Mouse (Mus musculus) heart, embryonic 13.5 days (tissue): ENCODE results near the gene Apba2. TPM values are rescaled to one million over a fixed set of nuclear protein-coding genes. Genes with fewer than 3 reads are reported as not detected.

Experiments used
- ATAC-seq: fragments of 200-750 bp; cut with Nextera tagmentation; 2 replicates; pipeline ENCODE4 v1.8.0; 2017; ENCODE audit warnings: moderate TSS enrichment; ENCODE audit not compliant: insufficient number of reproducible peaks, low FRiP score, low TSS enrichment; ENCODE audit errors: extremely low read depth
- H3K27ac ChIP-seq: fragments of 300-500 bp; sonication (generic); replicated peaks from 2 replicates; pipeline ENCODE4 v1.5.1; 2015; ENCODE audit warnings: moderate library complexity, mild to moderate bottlenecking, inconsistent platforms
- H3K27me3 ChIP-seq: fragments of 300-500 bp; sonication (generic); replicated peaks from 2 replicates; pipeline ENCODE4 v1.6.1; 2015; ENCODE audit warnings: mild to moderate bottlenecking, inconsistent platforms
- H3K36me3 ChIP-seq: fragments of 300-500 bp; sonication (generic); 2 replicates; pipeline ENCODE4 v1.6.1; 2015; ENCODE audit warnings: mild to moderate bottlenecking, inconsistent platforms
- H3K4me1 ChIP-seq: fragments of 300-500 bp; sonication (generic); 2 replicates; pipeline ENCODE4 v1.6.1; 2015; ENCODE audit warnings: inconsistent platforms
- H3K4me2 ChIP-seq: fragments of 300-500 bp; sonication (generic); 2 replicates; pipeline ENCODE4 v1.6.1; 2015; ENCODE audit warnings: inconsistent platforms, mild to moderate bottlenecking, moderate library complexity
- H3K4me3 ChIP-seq: fragments of 300-500 bp; sonication (generic); 2 replicates; pipeline ENCODE4 v1.5.1; 2015; ENCODE audit warnings: moderate library complexity, mild to moderate bottlenecking, inconsistent platforms
- H3K9ac ChIP-seq: fragments of 300-500 bp; sonication (generic); 2 replicates; pipeline ENCODE4 v1.6.1; 2015; ENCODE audit warnings: inconsistent platforms, mild to moderate bottlenecking, moderate library complexity
- H3K9me3 ChIP-seq: fragments of 300-500 bp; sonication (generic); 2 replicates; pipeline ENCODE4 v1.6.1; 2016; ENCODE audit warnings: inconsistent platforms
- WGBS: fragments of 180-500 bp; shearing (Covaris S2); methylation state at CpG from one replicate; pipeline ENCODE4 v1.1.7; 2015; ENCODE audit warnings: mixed read lengths; 5-methylcytosine and 5-hydroxymethylcytosine counted together
- polyA plus RNA-seq: library from polyadenylated mRNA; unstranded; fragments of >200 nt; fragmentation: Nextera tagmentation; extraction: Ambion mirVana; gene quantifications from 2 replicates; pipeline ENCODE4 v1.2.1, GENCODE M21; 2015

Gene Apba2
- polyA plus RNA-seq, 1 experiment from 2014 or later, result 1.3 TPM

DNA sequence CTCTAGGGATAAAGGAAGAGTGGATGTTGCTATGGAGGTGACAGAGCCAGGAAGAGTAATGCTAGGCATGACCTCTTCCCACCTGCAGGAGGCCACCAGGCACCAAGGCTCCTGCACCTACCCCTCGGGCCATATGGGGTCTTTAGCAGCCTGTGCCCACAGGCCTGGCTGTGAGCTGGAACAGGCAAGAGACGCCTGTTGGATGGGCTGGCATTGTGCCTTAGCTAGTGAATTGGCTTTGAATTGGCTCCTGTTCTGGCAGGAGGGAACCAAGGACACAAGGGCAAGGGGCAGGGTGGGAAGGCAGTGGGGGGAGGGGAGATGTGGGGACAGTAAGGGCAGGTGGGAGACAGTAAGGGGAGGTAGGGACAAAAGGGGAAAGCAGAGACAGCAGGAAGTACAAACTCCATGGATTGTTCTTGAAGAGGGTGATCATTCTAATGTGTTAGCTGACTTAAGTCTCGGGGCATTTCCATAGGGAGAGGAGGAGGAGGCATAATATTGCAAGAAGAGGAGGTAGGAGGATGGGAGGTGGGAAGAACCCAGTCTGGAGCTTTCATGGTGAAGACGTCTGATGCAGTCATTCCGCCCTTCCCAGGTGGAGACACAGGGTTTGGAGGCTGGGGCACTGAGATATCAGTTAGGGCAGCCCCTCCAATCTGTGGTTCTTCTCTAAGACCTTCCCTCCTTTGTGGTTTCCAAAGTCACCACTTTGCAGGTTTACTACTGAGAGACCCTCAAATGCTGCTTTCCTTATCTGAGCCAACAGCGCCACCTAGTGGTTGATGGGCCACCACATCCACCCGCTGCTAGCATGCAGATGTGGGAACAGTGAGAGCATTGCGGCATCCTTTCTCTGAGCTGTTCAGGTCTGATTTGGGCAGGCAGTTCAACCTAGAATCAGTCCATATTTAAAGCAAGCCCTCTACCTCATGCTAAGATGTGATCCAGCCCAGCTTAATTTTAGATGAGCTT, 240.1 kb downstream of the Apba2 start:
- Histone ChIP-seq H3K4me2 (no peak overlapping the region), H3K27me3 (peaks cover 18% of the 10 kb centered on the region), H3K9me3 (no peaks in the 10 kb centered on the region), H3K4me1 (no peaks in the 10 kb centered on the region), H3K4me3 (no peak overlapping the region), H3K27ac (no peak overlapping the region), H3K9ac (no peak overlapping the region), H3K36me3 (no peaks in the 10 kb centered on the region)
- 24% methylated on average over 8 of the region's 8 CpGs for WGBS
- no peak for ATAC-seq

GRCm38 (mm10) chr7:64743610-64744009, 242.1 kb downstream of the Apba2 start:
- no peak for ATAC-seq
- WGBS, result 73% methylated on average over 7 of the region's 7 CpGs

DNA sequence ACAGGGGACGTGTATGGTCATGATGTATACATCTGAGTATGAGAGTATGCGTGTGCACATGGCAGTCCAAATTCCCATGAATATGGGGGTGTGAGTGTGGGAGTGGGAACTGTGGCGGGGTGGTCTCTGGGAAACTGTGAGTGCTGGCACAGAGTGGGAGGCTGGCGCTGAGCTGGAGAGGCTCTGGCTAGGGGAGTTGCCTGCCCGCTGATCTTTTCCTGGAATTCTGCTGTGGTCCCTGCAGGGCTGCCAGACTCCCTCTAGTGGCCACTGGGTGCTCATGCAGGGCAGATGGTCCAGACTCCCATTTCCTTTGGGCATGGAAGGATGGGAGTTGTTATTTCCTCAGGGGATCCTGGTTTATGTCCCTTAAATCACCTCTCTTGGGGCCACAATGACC, 250.0 kb downstream of the Apba2 start:
- Histone ChIP-seq H3K4me3 (no peak overlapping the region), H3K9me3 (no peaks in the 10 kb centered on the region), H3K4me1 (no peaks in the 10 kb centered on the region), H3K36me3 (no peaks in the 10 kb centered on the region), H3K4me2 (no peak overlapping the region), H3K9ac (no peak overlapping the region), H3K27me3 (no peaks in the 10 kb centered on the region; the same call in 1 of the 2 replicates), H3K27ac (no peak overlapping the region)
- no peak for ATAC-seq
- 28% methylated on average over 5 of the region's 5 CpGs for WGBS

More at GRCm38 (mm10) chr7:64743610-64744009, 242.1 kb downstream of the Apba2 start:
- Histone ChIP-seq H3K9ac (no peak overlapping the region), H3K27me3 (peaks cover 18% of the 10 kb centered on the region), H3K4me3 (no peak overlapping the region), H3K4me1 (no peaks in the 10 kb centered on the region), H3K36me3 (no peaks in the 10 kb centered on the region), H3K9me3 (no peaks in the 10 kb centered on the region), H3K4me2 (no peak overlapping the region), H3K27ac (no peak overlapping the region)

GRCm38 (mm10) chr7:64752133-64752532, 250.6 kb downstream of the Apba2 start:
- 78% methylated on average over 7 of the region's 7 CpGs for WGBS
- ATAC-seq, result no peak
- Histone ChIP-seq H3K27ac (no peak overlapping the region), H3K27me3 (no peaks in the 10 kb centered on the region; the same call in 1 of the 2 replicates), H3K4me3 (no peak overlapping the region), H3K36me3 (no peaks in the 10 kb centered on the region), H3K4me1 (no peaks in the 10 kb centered on the region), H3K4me2 (no peak overlapping the region), H3K9ac (no peak overlapping the region), H3K9me3 (no peaks in the 10 kb centered on the region)

GRCm38 (mm10) chr7:64753678-64754077, 252.2 kb downstream of the Apba2 start:
- Histone ChIP-seq H3K27me3 (no peaks in the 10 kb centered on the region; the same call in 1 of the 2 replicates), H3K9me3 (no peaks in the 10 kb centered on the region), H3K27ac (no peak overlapping the region), H3K4me3 (no peak overlapping the region), H3K4me2 (no peak overlapping the region), H3K36me3 (no peaks in the 10 kb centered on the region), H3K4me1 (no peaks in the 10 kb centered on the region), H3K9ac (no peak overlapping the region)
- WGBS, result 71% methylated on average over 6 of the region's 6 CpGs
- ATAC-seq, result no peak

- Histone ChIP-seq H3K27me3 (no peaks in the 10 kb centered on the region; the same call in 1 of the 2 replicates), H3K9ac (no peak overlapping the region), H3K9me3 (no peaks in the 10 kb centered on the region), H3K4me1 (no peaks in the 10 kb centered on the region), H3K4me3 (no peak overlapping the region), H3K4me2 (no peak overlapping the region), H3K36me3 (no peaks in the 10 kb centered on the region), H3K27ac (no peak overlapping the region)
- 72% methylated on average over 7 of the region's 7 CpGs for WGBS
- no peak for ATAC-seq
Observed at GRCm38 (mm10) chr7:64754161-64754560, 252.7 kb downstream of the Apba2 start.

- no peak for ATAC-seq
- no peak overlapping the region for H3K4me2 ChIP-seq
- H3K36me3 ChIP-seq, result no peaks in the 10 kb centered on the region
- H3K27ac ChIP-seq, result no peak overlapping the region
- no peaks in the 10 kb centered on the region for H3K9me3 ChIP-seq
- H3K9ac ChIP-seq, result no peak overlapping the region
- no peaks in the 10 kb centered on the region for H3K27me3 ChIP-seq
- WGBS, result 77% methylated on average over 7 of the region's 7 CpGs
- H3K4me3 ChIP-seq, result no peak overlapping the region
- H3K4me1 ChIP-seq, result no peaks in the 10 kb centered on the region
Observed at GRCm38 (mm10) chr7:64755141-64755540, 253.6 kb downstream of the Apba2 start.

- H3K9me3 ChIP-seq, result no peaks in the 10 kb centered on the region
- no peak overlapping the region for H3K9ac ChIP-seq
- no peak for ATAC-seq
- H3K27ac ChIP-seq, result no peak overlapping the region
- no peaks in the 10 kb centered on the region for H3K27me3 ChIP-seq
- H3K4me2 ChIP-seq, result no peak overlapping the region
- H3K36me3 ChIP-seq, result no peaks in the 10 kb centered on the region
- H3K4me1 ChIP-seq, result no peaks in the 10 kb centered on the region
- WGBS, result 72% methylated on average over 3 of the region's 3 CpGs
- H3K4me3 ChIP-seq, result no peak overlapping the region
Observed at GRCm38 (mm10) chr7:64765595-64765994, 264.1 kb downstream of the Apba2 start.

DNA sequence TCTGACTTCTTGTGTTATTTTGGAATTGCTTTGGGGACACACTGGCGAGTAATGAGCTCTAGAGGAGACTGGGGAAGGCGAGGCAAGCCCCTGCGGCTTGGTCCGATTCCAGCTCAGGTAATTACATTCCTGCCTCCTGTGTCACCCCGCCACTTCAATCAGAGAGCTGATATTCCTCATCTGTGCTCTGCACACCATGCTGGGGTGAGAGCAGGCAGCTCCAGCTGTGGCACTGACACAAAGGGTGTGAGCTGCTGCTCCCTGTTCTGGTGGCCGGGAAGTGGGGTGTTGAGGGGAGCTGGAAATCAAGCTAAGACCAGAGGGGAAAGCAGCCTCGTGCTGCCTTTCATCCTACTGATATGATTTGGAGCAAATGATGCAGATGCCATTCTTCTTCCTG, 268.3 kb downstream of the Apba2 start:
- WGBS, result 35% methylated on average over 7 of the region's 7 CpGs
- no peak for ATAC-seq
- H3K27me3 ChIP-seq, result no peaks in the 10 kb centered on the region
- no peak overlapping the region for H3K27ac ChIP-seq
- no peaks in the 10 kb centered on the region for H3K9me3 ChIP-seq
- H3K4me2 ChIP-seq, result no peak overlapping the region
- H3K4me3 ChIP-seq, result no peak overlapping the region
- no peaks in the 10 kb centered on the region for H3K4me1 ChIP-seq
- H3K36me3 ChIP-seq, result no peaks in the 10 kb centered on the region
- H3K9ac ChIP-seq, result no peak overlapping the region

- no peak overlapping the region for H3K27ac ChIP-seq
- H3K9ac ChIP-seq, result no peak overlapping the region
- WGBS, result 76% methylated on average over 8 of the region's 8 CpGs
- H3K4me3 ChIP-seq, result no peak overlapping the region
- H3K27me3 ChIP-seq, result no peaks in the 10 kb centered on the region
- no peaks in the 10 kb centered on the region for H3K4me1 ChIP-seq
- H3K9me3 ChIP-seq, result no peaks in the 10 kb centered on the region
- H3K4me2 ChIP-seq, result no peak overlapping the region
- no peaks in the 10 kb centered on the region for H3K36me3 ChIP-seq
- ATAC-seq, result no peak
Observed at GRCm38 (mm10) chr7:64770779-64771390, 269.4 kb downstream of the Apba2 start.

DNA sequence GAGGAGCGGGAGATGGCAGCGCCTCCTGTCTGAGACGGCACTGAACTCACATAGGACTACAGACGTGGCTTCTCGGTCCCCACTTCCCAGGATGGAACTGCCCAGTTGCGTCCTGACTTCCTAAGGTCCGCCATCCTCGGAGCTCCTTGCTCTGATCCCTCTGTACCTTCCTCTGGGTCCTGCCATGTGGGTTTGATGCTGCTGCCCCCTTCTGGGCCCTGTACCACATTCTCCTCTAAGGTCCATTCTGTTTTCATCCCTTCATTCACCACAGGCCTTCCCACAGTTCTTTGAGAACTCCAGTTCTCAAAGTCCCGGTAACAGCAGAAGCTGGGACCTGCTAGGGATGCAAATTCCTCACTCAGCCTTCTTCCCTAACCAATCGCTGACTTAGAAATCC, 272.0 kb downstream of the Apba2 start:
- Histone ChIP-seq H3K9me3 (no peaks in the 10 kb centered on the region), H3K4me3 (no peak overlapping the region), H3K36me3 (no peaks in the 10 kb centered on the region), H3K4me1 (no peaks in the 10 kb centered on the region), H3K9ac (no peak overlapping the region), H3K4me2 (no peak overlapping the region), H3K27ac (no peak overlapping the region), H3K27me3 (no peaks in the 10 kb centered on the region)
- 42% methylated on average over 10 of the region's 10 CpGs for WGBS
- no peak for ATAC-seq
